Mouse (Mus musculus): ENCODE data around the gene Gm21887. TPM values are rescaled to one million over a fixed set of nuclear protein-coding genes. Genes with fewer than 3 reads are reported as not detected.
"Not testable (repeated sequence)": the region's sequence is repeated elsewhere in the genome, so short reads cannot be mapped to it uniquely, and the experiment has no call there.

Gene Gm21887
- polyA plus RNA-seq, 1 experiment, result 39.8 TPM

- H3K4me3 ChIP-seq, result peak overlapping the region; percentile 2
- H3K27me3 ChIP-seq (ENCODE audit: control insufficient read depth, insufficient read depth, insufficient read length); H3K79me2 ChIP-seq (ENCODE audit: control insufficient read depth, insufficient read depth); H3ac ChIP-seq (ENCODE audit: control insufficient read depth, insufficient read length): not testable (repeated sequence)
- peak overlapping the region; percentile 13 for H3K4me2 ChIP-seq (ENCODE audit: low read depth)
- peaks cover 13% of the 10 kb centered on the region for H3K36me3 ChIP-seq (ENCODE audit: control insufficient read depth, insufficient read depth)
Observed at GRCm38 (mm10) chrX:170019954-170020689, 10.7 kb downstream of the Gm21887 start.

GRCm38 (mm10) chrX:170020690-170021050 is 11.2 kb downstream of the Gm21887 start:
- H3K4me2 ChIP-seq (ENCODE audit: low read depth), result not testable (repeated sequence)

GRCm38 (mm10) chrX:170021205-170021604 is 11.7 kb downstream of the Gm21887 start:
- H3K4me3 ChIP-seq; H3ac ChIP-seq (ENCODE audit: control insufficient read depth, insufficient read length); H3K27me3 ChIP-seq (ENCODE audit: control insufficient read depth, insufficient read depth, insufficient read length); H3K4me2 ChIP-seq (ENCODE audit: low read depth); H3K79me2 ChIP-seq (ENCODE audit: control insufficient read depth, insufficient read depth): not testable (repeated sequence)
- H3K36me3 ChIP-seq (ENCODE audit: control insufficient read depth, insufficient read depth), result peaks cover 13% of the 10 kb centered on the region

More at GRCm38 (mm10) chrX:170020690-170021050, 11.2 kb downstream of the Gm21887 start:
- H3K79me2 ChIP-seq (ENCODE audit: control insufficient read depth, insufficient read depth); H3K4me3 ChIP-seq; H3K27me3 ChIP-seq (ENCODE audit: control insufficient read depth, insufficient read depth, insufficient read length); H3ac ChIP-seq (ENCODE audit: control insufficient read depth, insufficient read length): not testable (repeated sequence)
- peaks cover 13% of the 10 kb centered on the region for H3K36me3 ChIP-seq (ENCODE audit: control insufficient read depth, insufficient read depth)

- not testable (repeated sequence) for H3K79me2 ChIP-seq (ENCODE audit: control insufficient read depth, insufficient read depth); H3K4me3 ChIP-seq; H3ac ChIP-seq (ENCODE audit: control insufficient read depth, insufficient read length); H3K27me3 ChIP-seq (ENCODE audit: control insufficient read depth, insufficient read depth, insufficient read length)
- Histone ChIP-seq H3K36me3 (ENCODE audit: control insufficient read depth, insufficient read depth) (peaks cover 13% of the 10 kb centered on the region), H3K4me2 (ENCODE audit: low read depth) (peak overlapping the region; percentile 18)
Observed at GRCm38 (mm10) chrX:170021750-170022461, 12.4 kb downstream of the Gm21887 start.

Other genes with a start within 250 kb of the Gm21887 start
- gene 4933400A11Rik, start 230.0 kb upstream of the Gm21887 start, polyA plus RNA-seq (2012; fragmentation: generic; extraction: Trizol), result not detected

Data from myocyte (in vitro differentiated cells).